Mouse (Mus musculus) MEL-GATA-1-ER (cell line): ENCODE results near the gene Olfr128.
"Not testable (repeated sequence)": the region's sequence is repeated elsewhere in the genome, so short reads cannot be mapped to it uniquely, and the experiment has no call there.

Experiments
- DNase-seq: peaks from one replicate; pipeline ENCODE4 v3.0.0-alpha.2; 2012; ENCODE audit warnings: low read depth; ENCODE audit errors: extremely low read depth

Olfr128 gene

GRCm38 (mm10) chr17:37920248-37920647 lies at the start of gene Olfr128:
TSS of gene Olfr128 (plus strand) at chr17:37920548.
- DNase-seq = no peak

DNA sequence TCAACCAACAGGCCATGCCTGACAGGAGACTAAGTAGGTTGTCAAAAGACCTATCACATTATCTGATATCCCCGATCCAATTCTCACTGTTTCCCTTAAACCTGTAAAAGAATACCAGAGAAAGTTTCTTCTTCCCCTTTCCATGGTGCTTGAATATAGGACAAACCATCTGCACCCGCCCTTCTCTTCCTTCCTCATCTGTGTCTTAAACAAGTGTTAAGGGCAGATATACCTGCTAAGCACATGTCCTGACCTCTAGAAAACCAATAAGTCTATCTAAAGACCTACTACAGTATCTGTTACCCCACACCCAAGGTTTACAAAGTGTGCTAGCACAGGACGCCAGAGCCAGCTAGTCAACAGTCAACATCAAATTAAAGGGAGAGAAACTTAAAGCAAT lies 46.5 kb upstream of the Olfr128 start:
- DNase-seq = peak; percentile 77

DNA sequence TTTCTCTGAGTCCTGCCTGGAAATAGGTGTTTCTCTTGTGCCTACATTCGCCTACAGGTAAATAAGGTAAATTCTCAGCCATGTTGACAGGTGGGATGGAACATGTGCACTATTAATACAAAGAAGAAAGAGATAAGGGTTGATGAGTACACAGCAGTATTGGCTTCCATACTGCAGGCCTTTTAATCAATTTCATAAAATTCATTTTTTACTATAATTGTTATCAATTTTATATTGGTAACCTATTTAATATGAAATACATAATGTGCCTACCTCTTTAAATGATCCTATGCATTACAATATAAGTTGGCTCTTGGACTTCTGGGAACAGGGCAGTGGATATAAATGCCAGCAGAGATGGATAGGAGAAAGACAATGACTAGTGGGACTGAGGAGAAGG lies 20.2 kb upstream of the Olfr128 start, which contains the start of gene Olfr127:
TSS of gene Olfr127 (plus strand) at position 301 of the 400 bp plus-strand sequence.
- DNase-seq = no peak

DNA sequence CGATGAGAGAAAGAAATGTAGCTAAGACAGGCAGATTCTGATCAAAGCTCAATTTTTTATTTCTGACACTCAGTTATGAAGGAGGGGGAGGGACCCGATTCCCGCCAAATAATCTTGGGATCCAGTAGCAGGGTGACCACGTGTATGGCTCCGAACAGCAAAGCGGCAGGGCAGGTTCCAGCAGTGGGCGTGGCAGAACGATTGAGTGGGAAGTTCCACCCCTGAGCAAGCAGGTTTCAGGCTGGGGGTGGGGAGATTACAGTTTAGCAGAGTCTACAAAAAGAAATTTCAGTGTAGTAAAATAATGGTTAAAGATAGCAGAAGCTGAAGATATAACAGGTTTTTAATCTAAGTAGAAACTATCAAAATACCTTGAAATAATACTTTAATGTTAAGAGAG lies 13.5 kb upstream of the Olfr128 start:
- DNase-seq = not testable (repeated sequence)

- DNase-seq = no peak
These were observed 32.6 kb downstream of the Olfr128 start, which contains the start of gene Olfr761 for GRCm38 (mm10) chr17:37952979-37953378. TSS of gene Olfr761 (minus strand) at chr17:37953079.

DNA sequence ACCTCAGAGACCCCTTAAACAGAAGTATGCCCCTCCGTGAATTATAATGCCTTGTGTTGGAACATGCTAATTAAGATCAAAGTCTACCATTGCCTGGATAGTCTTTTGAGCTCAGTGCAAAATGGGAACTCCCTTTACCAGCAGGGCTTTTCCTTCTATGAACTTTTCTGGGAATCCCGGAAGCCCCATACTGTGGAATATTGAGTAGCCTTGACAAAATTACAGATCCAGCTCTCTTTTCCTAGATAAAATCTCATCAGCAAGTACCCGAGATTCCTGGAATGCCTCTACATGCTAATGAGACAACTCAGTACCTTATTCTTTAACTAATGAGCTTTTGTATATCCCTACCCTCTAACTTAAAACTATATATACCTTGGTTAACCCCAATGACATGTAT lies 53.2 kb downstream of the Olfr128 start:
- no peak for DNase-seq
